Mouse (Mus musculus) spleen, adult 2 months (tissue): Measurements from ENCODE around the gene Usp38.

Experiments used
- CTCF ChIP-seq: fragments of 200-500 bp; IDR thresholded peaks from 2 replicates; pipeline ENCODE4 v1.5.1; 2011; ENCODE audit warnings: mild to moderate bottlenecking, inconsistent platforms; ENCODE audit not compliant: insufficient read depth, insufficient read length, insufficient replicate concordance; ENCODE audit errors: extremely low read depth
- POLR2A ChIP-seq: fragments of 200-500 bp; IDR thresholded peaks from 2 replicates; pipeline ENCODE4 v1.6.1; 2011; ENCODE audit warnings: low read depth, low read length, inconsistent platforms

DNA sequence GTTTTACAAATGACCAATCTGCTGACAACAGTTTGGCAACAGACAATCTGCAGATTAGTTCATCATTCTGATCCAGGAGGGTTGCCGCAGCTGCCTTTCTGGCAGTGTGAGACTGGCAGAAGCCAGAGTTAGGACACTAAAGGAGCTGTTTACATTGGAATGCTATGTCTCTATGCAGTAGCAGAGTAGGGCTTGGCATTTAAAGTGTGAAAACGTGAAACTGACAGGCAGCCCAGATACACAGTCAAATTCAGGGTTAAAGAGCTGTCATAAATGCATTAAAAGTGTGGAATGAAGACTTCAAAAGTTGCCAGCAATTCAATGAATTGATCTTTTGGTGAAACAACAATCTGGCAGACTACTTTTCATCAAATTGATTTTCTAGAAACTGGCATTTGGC is 13.3 kb upstream of the Usp38 start:
- no peak for TF ChIP-seq POLR2A
- TF ChIP-seq CTCF, result no peak
